Comparison of ENCODE assay signal across 8 mouse cellular contexts in the genomic region with DNA sequence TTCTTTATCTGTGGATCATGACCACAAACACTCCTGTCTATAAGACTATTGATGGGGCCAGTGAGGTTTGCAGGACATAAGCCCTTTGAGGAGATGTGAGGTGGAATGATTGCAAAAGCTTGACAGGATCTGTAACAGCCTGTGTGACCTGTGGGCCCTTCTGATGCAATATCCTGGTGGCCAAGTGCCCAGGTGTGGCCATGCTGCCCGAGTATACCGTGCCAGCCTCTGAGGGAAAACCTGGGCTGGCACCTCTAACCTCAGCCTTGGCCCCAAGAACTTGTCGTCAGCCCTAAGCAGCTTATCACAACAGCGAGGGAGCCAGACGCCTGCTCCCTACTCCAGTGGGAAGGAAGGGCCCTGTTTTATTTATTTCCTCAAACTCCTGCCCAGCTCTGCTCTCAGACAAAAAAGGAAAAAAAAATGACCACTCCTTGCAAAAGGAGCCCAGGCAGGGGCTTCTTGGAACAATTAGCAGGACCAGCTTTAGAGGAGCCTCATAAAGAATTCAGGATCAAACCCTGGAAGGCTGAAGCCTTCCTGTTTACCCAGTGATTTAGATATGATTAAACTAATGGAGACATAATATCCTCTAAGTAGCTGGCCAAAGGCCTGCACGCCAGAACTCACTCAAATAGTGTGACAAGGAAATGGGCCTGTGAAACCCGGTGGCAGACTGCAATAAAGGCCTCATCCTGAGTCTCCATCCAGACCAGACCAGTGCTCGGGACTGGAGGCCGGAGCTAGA. TPM values are rescaled to one million over a fixed set of nuclear protein-coding genes. Genes with fewer than 3 reads are reported as not detected.
DNase-seq lines count a peak whose midpoint lies in the region; ATAC-seq and TF ChIP-seq lines count a peak whose summit lies in the region.

No protein-coding gene starts in this region.

- H3K27me3 ChIP-seq in embryonic facial prominence, embryonic 15.5 days, result no peaks in the 10 kb centered on the region
- H3K27me3 ChIP-seq in intestine, postnatal 0 days (replicated peaks; ENCODE audit: control insufficient read depth, insufficient read depth, low read length), result no peaks in the 10 kb centered on the region

- H3K9ac ChIP-seq in embryonic facial prominence, embryonic 15.5 days, result no peak overlapping the region
- H3K9ac ChIP-seq in intestine, postnatal 0 days (ENCODE audit: low read depth, low read length), result no peak overlapping the region

- H3K36me3 ChIP-seq in embryonic facial prominence, embryonic 15.5 days, result peaks cover 3% of the 10 kb centered on the region; the same call in 1 of the 2 replicates
- no peaks in the 10 kb centered on the region for H3K36me3 ChIP-seq in intestine, postnatal 0 days (ENCODE audit: control insufficient read depth, insufficient read depth)

- H3K27ac ChIP-seq in embryonic facial prominence, embryonic 15.5 days (replicated peaks), result peak overlapping the region; percentile 63
- peak overlapping the region; percentile 65 for H3K27ac ChIP-seq in intestine, postnatal 0 days (ENCODE audit: low read depth, low read length)

- no peaks in the 10 kb centered on the region for H3K9me3 ChIP-seq in embryonic facial prominence, embryonic 15.5 days (replicated peaks)
- H3K9me3 ChIP-seq in intestine, postnatal 0 days (ENCODE audit: control insufficient read depth), result no peaks in the 10 kb centered on the region

- H3K4me1 ChIP-seq in embryonic facial prominence, embryonic 15.5 days, result peaks cover 14% of the 10 kb centered on the region
- H3K4me1 ChIP-seq in intestine, postnatal 0 days (replicated peaks; ENCODE audit: control insufficient read depth, insufficient read depth, low read length), result peaks cover 15% of the 10 kb centered on the region; the same call in 1 of the 2 replicates

- H3K4me3 ChIP-seq in embryonic facial prominence, embryonic 15.5 days (replicated peaks), result no peak overlapping the region
- H3K4me3 ChIP-seq in intestine, postnatal 0 days (ENCODE audit: low read depth, low read length), result no peak overlapping the region

- ATAC-seq in embryonic facial prominence, embryonic 15.5 days (ENCODE audit: insufficient number of reproducible peaks, low FRiP score, low TSS enrichment, low read depth), result no peak
- ATAC-seq in intestine, postnatal 0 days, result peak; percentile 50

- TF ChIP-seq CTCF in intestine, postnatal 0 days (IDR thresholded peaks at IDR 0.05; ENCODE audit: low read depth), result no peak

- peak; percentile 15 for DNase-seq in kidney, adult 11 months
- DNase-seq in kidney, adult 18-20 months, result no peak
- peak; percentile 80 to 92 for DNase-seq in lung, postnatal 4 days
- DNase-seq in ovary, adult 18-20 months (ENCODE audit: low spot score), result no peak
- no peak for DNase-seq in testis, postnatal 14 days (ENCODE audit: low spot score)
- no peak for DNase-seq in spleen, postnatal 10 days (ENCODE audit: low spot score in 2 of 2)

- H3K4me2 ChIP-seq in embryonic facial prominence, embryonic 15.5 days (replicated peaks), result no peak overlapping the region
- H3K4me2 ChIP-seq in intestine, postnatal 0 days (replicated peaks; ENCODE audit: low read depth), result no peak overlapping the region

- WGBS in embryonic facial prominence, embryonic 15.5 days, result 62% methylated on average over 9 of the region's 9 CpGs
- 27% methylated on average over 9 of the region's 9 CpGs for WGBS in intestine, postnatal 0 days

RNA-seq across cellular contexts. Expression of a gene that starts 49.2 kb away (rescaled TPM):
- polyA plus RNA-seq in embryonic facial prominence, embryonic 15.5 days (2015; fragmentation: Nextera tagmentation; extraction: Ambion mirVana), result 1.1 and 2.0 TPM in 2 replicates
- 6.3 and 7.4 TPM in 2 replicates for polyA plus RNA-seq in intestine, postnatal 0 days (2015; fragmentation: Nextera tagmentation; extraction: Ambion mirVana)

RNA-seq across cellular contexts. Expression of a gene that starts 51.4 kb away (rescaled TPM):
- polyA plus RNA-seq in embryonic facial prominence, embryonic 15.5 days (2015; fragmentation: Nextera tagmentation; extraction: Ambion mirVana), result 149 and 160 TPM in 2 replicates
- 38.1 and 39.0 TPM in 2 replicates for polyA plus RNA-seq in intestine, postnatal 0 days (2015; fragmentation: Nextera tagmentation; extraction: Ambion mirVana)

Comparison
In these comparisons a context has a peak if more than half of its experiments do, and no peak if none do; other contexts are left out.
1. DNase-seq: peak in kidney, adult 11 months (single experiment) and lung, postnatal 4 days (2 of 2); none in kidney, adult 18-20 months (single experiment), ovary, adult 18-20 months (single experiment), testis, postnatal 14 days (single experiment) and spleen, postnatal 10 days (0 of 2).